Mouse (Mus musculus) forebrain, embryonic 12.5 days (tissue): ENCODE measurements around the gene Zc3h4. TPM values are rescaled to one million over a fixed set of nuclear protein-coding genes. Genes with fewer than 3 reads are reported as not detected.
A peak's percentile ranks its signal among the peaks of the same experiment; 100 is the strongest.

Experiments
- ATAC-seq: fragments of 200-750 bp; cut with Nextera tagmentation; 2 replicates; pipeline ENCODE4 v1.8.0; 2017; ENCODE audit warnings: moderate TSS enrichment; ENCODE audit not compliant: low FRiP score
- H3K27ac ChIP-seq: fragments of 300-500 bp; sonication (generic); 2 replicates; pipeline ENCODE4 v1.5.1; 2016; ENCODE audit warnings: mild to moderate bottlenecking
- H3K27me3 ChIP-seq: fragments of 300-500 bp; sonication (generic); 2 replicates; pipeline ENCODE4 v1.6.1; 2016; ENCODE audit warnings: mild to moderate bottlenecking
- H3K36me3 ChIP-seq: fragments of 300-500 bp; sonication (generic); replicated peaks from 2 replicates; pipeline ENCODE4 v1.6.1; 2016; ENCODE audit warnings: mild to moderate bottlenecking
- H3K4me1 ChIP-seq: fragments of 300-500 bp; sonication (generic); 2 replicates; pipeline ENCODE4 v1.6.1; 2016
- H3K4me2 ChIP-seq: fragments of 300-500 bp; sonication (generic); 2 replicates; pipeline ENCODE4 v1.6.1; 2016; ENCODE audit warnings: mild to moderate bottlenecking, moderate library complexity
- H3K4me3 ChIP-seq: fragments of 300-500 bp; sonication (generic); replicated peaks from 2 replicates; pipeline ENCODE4 v1.5.1; 2016; ENCODE audit warnings: mild to moderate bottlenecking
- H3K9ac ChIP-seq: fragments of 300-500 bp; sonication (generic); 2 replicates; pipeline ENCODE4 v1.6.1; 2016; ENCODE audit warnings: mild to moderate bottlenecking
- H3K9me3 ChIP-seq: fragments of 300-500 bp; sonication (generic); 2 replicates; pipeline ENCODE4 v1.6.1; 2016
- WGBS: fragments of 180-500 bp; shearing (Covaris S2); methylation state at CpG from one replicate; pipeline ENCODE4 v1.1.7; 2016; 5-methylcytosine and 5-hydroxymethylcytosine counted together
- polyA plus RNA-seq: library from polyadenylated mRNA; unstranded; fragments of >200 nt; fragmentation: Nextera tagmentation; extraction: Ambion mirVana; gene quantifications from 2 replicates; pipeline ENCODE4 v1.2.1, GENCODE M21; 2016

Zc3h4 gene
- polyA plus RNA-seq, 1 experiment from 2014 or later, result 25.5 TPM

DNA sequence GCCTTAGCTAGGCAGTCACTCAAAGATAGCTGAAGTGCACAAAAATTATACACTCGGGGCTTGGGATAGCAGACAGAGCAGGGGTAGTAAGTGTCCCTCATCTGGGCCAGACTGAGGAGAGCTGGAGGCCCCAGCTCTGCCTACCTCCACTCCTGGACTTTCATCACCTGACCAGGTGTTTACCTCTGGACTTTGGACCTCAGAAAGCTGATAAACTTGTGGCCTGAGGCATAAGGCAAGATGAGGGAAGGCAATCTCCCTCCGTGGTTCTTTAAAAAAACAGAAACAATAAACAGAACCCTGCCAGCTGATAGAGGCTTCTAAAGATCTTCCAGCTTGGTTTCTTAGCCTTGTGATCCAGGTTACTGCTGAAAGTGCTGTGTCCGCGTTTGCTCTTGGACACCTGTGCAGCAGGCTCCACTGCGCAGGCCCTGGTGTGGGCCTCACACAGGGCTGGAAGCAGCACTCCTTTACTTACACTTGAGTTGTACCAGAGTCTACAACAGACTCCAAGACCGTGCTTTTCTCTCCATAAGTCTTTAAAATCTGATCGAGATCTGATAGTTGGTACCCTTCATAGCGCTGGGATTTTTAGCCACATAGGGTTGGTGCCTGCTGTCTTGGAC is 19.9 kb downstream of the Zc3h4 start:
- WGBS, result 93% methylated on average over 8 of the region's 8 CpGs
- Histone ChIP-seq H3K9ac (no peak overlapping the region), H3K36me3 (peaks cover 96% of the 10 kb centered on the region), H3K4me1 (no peaks in the 10 kb centered on the region), H3K27me3 (no peaks in the 10 kb centered on the region), H3K9me3 (no peaks in the 10 kb centered on the region), H3K27ac (no peak overlapping the region), H3K4me3 (no peak overlapping the region), H3K4me2 (no peak overlapping the region)
- ATAC-seq, result no peak

DNA sequence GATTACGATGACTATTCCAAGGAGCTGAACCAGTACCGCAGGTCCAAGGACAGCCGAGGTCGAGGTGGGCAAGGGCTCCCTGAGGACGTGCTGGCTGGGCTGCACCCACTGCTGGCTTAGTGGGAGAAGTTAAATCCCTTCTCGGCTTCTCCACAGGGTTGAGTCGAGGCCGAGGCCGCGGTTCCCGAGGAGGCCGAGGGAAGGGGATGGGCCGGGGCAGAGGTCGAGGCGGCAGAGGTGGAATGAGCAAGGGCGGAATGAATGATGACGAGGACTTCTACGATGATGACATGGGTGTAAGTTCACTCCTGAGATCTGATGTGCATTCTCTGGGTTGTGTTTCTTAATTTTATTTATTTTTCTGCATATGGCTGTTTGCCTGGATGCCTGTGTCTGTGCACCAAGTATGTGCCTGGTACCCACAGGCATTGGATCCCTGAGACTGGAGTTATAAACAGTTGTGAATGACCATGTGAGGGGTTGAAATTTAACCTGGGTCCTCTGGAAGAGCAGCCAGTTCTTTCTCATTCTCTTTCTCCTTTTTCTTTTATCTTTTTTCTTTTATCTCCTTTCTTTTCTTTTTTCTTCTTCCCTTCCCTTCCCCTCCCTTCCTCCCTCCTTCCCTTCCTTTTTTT is 21.6 kb downstream of the Zc3h4 start:
- no peak for ATAC-seq
- H3K27ac ChIP-seq, result no peak overlapping the region
- H3K9me3 ChIP-seq, result no peaks in the 10 kb centered on the region
- H3K9ac ChIP-seq, result no peak overlapping the region
- H3K4me2 ChIP-seq, result no peak overlapping the region
- no peaks in the 10 kb centered on the region for H3K27me3 ChIP-seq
- no peak overlapping the region for H3K4me3 ChIP-seq
- H3K4me1 ChIP-seq, result no peaks in the 10 kb centered on the region
- H3K36me3 ChIP-seq, result peaks cover 98% of the 10 kb centered on the region
- WGBS, result 91% methylated on average over 18 of the region's 18 CpGs

DNA sequence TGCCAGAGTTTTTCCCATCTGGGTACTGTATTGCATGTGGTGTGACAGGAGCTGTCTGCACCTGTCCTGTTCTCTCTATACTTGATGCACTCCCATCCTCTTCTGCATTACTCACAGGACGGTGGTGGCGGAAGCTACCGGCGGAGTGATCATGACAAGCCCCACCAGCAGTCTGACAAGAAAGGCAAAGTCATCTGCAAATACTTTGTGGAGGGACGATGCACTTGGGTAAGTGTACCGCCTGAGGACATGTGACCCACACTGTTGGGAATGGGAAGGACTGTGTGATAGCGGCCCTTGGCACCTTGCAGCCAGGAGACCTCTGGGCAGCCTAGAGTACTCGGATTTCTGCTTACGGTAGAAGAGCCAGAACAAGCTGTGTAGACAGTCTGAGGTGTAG is 23.0 kb downstream of the Zc3h4 start:
- ATAC-seq, result no peak
- Histone ChIP-seq H3K9ac (no peak overlapping the region), H3K36me3 (peaks cover 98% of the 10 kb centered on the region), H3K27ac (no peak overlapping the region), H3K27me3 (no peaks in the 10 kb centered on the region), H3K9me3 (no peaks in the 10 kb centered on the region), H3K4me2 (no peak overlapping the region), H3K4me3 (no peak overlapping the region), H3K4me1 (no peaks in the 10 kb centered on the region)
- WGBS, result 96% methylated on average over 9 of the region's 9 CpGs

DNA sequence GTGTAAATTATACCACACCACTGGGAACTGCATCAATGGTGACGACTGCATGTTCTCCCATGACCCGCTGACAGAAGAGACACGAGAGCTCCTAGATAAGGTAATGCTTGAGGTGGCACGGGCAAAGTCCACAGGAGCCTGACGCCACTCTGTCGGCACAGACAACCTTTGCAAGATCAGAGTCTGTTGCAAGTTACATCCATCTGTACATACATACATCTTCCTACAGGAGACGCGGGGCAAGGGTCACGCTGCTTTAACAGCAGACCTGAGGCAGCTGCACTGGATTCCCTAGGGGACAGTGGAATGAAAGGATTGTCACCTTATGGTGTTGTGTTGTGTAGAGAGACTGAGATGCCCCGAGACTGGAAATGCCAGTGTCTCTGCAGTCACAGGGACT is 25.0 kb downstream of the Zc3h4 start:
- no peak overlapping the region for H3K4me2 ChIP-seq
- no peak overlapping the region for H3K27ac ChIP-seq
- peak; percentile 41; the same call in 1 of the 2 replicates for ATAC-seq
- no peaks in the 10 kb centered on the region for H3K9me3 ChIP-seq
- H3K36me3 ChIP-seq, result peaks cover 98% of the 10 kb centered on the region
- no peaks in the 10 kb centered on the region for H3K27me3 ChIP-seq
- H3K9ac ChIP-seq, result no peak overlapping the region
- 92% methylated on average over 10 of the region's 10 CpGs for WGBS
- H3K4me1 ChIP-seq, result no peaks in the 10 kb centered on the region
- H3K4me3 ChIP-seq, result no peak overlapping the region

DNA sequence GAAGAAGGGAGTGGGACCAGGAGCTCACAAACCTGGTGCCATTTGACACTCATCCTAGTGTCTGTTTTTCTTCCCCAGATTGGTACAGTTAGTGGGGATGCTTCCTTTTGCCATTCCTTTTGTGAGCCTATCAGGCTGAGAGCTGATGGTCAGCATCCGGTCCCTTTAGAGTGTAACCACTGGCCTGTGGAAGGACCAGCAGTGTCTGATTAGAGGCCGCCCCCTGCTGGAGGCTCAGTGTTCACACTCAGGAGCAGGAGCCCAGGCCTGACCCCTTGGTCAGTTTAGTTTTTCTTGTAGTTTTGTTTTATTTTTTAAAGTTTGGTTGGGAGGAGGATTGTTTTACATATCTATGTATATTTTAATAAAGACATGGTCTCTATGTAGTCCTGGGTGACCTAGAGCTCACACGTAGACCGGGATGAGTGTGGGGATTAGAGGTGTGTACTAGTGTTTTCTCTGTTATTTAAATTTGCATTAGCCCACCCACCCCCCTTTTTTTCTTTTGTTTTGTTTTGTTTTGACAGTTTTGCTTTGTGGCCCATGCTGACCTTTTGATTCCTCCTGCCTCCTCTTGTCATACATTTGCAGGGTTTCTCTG is 25.5 kb downstream of the Zc3h4 start:
- H3K4me3 ChIP-seq, result no peak overlapping the region
- WGBS, result 60% methylated on average over 4 of the region's 4 CpGs
- ATAC-seq, result peak; percentile 75
- no peaks in the 10 kb centered on the region for H3K9me3 ChIP-seq
- no peak overlapping the region for H3K4me2 ChIP-seq
- H3K4me1 ChIP-seq, result no peaks in the 10 kb centered on the region
- no peak overlapping the region for H3K27ac ChIP-seq
- H3K9ac ChIP-seq, result no peak overlapping the region
- no peaks in the 10 kb centered on the region for H3K27me3 ChIP-seq
- peaks cover 98% of the 10 kb centered on the region for H3K36me3 ChIP-seq

DNA sequence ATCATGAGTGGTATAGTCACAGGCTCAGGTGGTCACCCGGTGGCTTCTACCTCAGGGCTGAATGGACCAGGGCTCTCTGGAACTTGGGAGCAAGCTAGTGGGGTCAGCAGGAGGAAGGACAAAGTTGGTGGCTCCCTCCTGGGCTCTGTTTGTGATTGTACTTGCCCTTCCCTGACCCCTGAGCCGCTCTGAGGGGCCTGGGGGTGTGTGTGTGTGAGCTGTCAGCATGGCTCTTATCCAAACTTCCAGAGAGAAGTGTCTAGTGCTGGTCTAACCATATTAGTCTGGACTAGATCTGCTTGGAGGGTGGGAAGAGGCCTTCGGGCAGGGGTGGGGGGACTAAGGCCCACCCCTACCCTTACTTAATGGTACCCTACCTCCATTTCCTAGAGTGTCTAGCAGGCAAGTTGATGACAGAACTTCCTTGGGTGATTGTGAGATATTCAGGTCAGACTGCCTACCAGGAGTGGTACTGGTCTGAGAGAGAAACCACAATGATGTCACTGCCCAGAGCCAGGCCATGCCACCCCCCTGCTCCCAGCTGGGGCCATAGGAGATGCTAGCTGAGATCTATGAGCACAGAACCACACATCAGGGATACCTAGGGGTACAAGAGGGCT is 32.8 kb downstream of the Zc3h4 start:
- Histone ChIP-seq H3K4me2 (no peak overlapping the region), H3K9ac (no peak overlapping the region), H3K27ac (no peak overlapping the region), H3K4me1 (no peaks in the 10 kb centered on the region), H3K36me3 (peaks cover 87% of the 10 kb centered on the region), H3K9me3 (no peaks in the 10 kb centered on the region), H3K4me3 (no peak overlapping the region), H3K27me3 (no peaks in the 10 kb centered on the region)
- no peak for ATAC-seq
- 86% methylated on average over 3 of the region's 3 CpGs for WGBS

DNA sequence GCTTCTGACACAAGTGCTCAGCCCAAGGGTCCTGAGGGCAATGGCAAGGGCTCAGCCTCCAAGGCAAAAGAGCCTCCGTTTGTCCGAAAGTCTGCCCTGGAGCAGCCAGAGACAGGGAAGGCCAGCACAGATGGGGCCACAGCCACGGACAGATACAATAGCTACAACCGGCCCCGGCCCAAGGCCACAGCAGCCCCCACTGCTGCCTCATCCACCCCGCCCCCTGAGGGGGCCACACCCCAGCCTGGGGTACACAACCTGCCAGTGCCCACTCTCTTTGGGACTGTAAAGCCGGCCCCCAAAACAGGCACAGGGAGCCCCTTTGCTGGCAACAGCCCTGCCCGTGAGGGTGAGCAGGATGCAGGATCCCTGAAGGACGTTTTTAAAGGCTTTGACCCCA is 34.4 kb downstream of the Zc3h4 start:
- 90% methylated on average over 9 of the region's 9 CpGs for WGBS
- no peak overlapping the region for H3K4me3 ChIP-seq
- H3K4me1 ChIP-seq, result no peaks in the 10 kb centered on the region
- H3K4me2 ChIP-seq, result no peak overlapping the region
- no peak overlapping the region for H3K27ac ChIP-seq
- H3K9me3 ChIP-seq, result no peaks in the 10 kb centered on the region
- H3K9ac ChIP-seq, result no peak overlapping the region
- no peaks in the 10 kb centered on the region for H3K27me3 ChIP-seq
- no peak for ATAC-seq
- peaks cover 71% of the 10 kb centered on the region for H3K36me3 ChIP-seq

DNA sequence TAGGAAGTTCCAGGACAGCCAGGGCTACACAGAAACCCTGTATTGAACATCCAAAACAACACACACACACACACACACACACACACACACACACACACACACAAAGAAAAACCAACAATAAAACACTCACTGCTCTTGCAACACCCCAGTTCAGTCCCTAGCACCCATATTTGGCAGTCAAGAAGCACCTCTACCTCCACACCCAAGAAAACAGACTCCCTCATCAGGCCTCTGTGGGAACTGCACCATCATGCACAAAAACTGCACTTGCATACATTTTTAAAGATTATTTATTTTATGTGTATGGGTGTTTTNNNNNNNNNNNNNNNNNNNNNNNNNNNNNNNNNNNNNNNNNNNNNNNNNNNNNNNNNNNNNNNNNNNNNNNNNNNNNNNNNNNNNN is 40.5 kb downstream of the Zc3h4 start:
- H3K27me3 ChIP-seq, result peaks cover 4% of the 10 kb centered on the region; the same call in 1 of the 2 replicates
- no peak for ATAC-seq
- H3K9ac ChIP-seq, result no peak overlapping the region
- H3K27ac ChIP-seq, result no peak overlapping the region
- H3K36me3 ChIP-seq, result peaks cover 9% of the 10 kb centered on the region
- H3K4me1 ChIP-seq, result no peaks in the 10 kb centered on the region
- H3K9me3 ChIP-seq, result no peaks in the 10 kb centered on the region
- H3K4me2 ChIP-seq, result no peak overlapping the region
- no peak overlapping the region for H3K4me3 ChIP-seq

DNA sequence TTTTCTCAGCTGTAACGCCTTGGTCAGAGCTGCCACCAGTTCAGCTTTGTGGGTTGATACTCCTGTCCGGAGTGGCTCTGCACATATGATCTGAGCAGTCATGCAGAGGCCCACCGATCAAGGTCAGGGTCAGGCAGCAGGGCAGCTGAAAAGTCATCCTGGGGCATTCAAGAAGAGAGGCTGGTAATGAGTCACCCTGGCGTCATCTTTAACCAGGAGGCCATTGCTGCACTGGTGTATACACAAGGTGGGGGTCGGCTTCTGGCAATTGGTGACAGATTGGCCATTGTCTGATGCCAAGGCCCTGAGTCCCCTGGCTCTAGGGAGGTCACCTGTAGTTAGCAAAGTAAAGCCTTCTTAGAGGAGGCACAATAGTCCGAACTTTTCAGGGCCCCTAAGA is 50.9 kb downstream of the Zc3h4 start:
- Histone ChIP-seq H3K9ac (no peak overlapping the region), H3K36me3 (peaks cover 13% of the 10 kb centered on the region; the same call in 1 of the 2 replicates), H3K27ac (no peak overlapping the region), H3K27me3 (0 out of 2 replicates have a peak, but pooled peaks cover 6% of the 10 kb centered on the region), H3K4me3 (no peak overlapping the region), H3K4me1 (peaks cover 10% of the 10 kb centered on the region), H3K9me3 (no peaks in the 10 kb centered on the region), H3K4me2 (no peak overlapping the region)
- 84% methylated on average over 6 of the region's 6 CpGs for WGBS
- no peak for ATAC-seq

DNA sequence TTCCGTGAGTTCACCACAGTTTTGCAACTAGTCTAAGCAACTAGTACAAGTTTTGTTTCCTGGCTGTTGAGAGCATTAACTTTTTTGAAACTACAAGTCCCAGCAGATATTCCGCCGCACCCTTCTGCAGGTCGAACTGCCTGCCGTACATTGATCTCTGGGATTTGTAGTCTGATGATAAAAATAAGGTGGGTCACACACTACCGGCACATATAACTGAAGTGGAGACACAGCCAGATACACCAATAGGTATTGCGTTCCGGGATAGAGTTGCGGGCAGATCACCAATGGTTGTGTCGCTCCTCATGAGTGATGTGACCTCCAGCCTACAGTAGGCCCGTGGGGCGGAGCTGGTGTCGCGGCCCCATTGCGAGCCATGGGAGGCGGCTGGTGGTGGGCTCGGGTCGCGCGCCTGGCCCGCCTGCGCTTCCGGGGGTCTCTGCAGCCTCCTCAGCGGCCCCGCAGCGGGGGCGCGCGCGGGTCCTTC is 51.9 kb downstream of the Zc3h4 start, which contains the start of gene Tmem160:
Gene Tmem160, plus strand, starts transcription at position 193 of the 487 bp plus-strand sequence.
- Histone ChIP-seq H3K9ac (peak within 1 kb of the TSS; percentile 75), H3K4me3 (peak within 1 kb of the TSS; percentile 83), H3K4me1 (peaks cover 10% of the 10 kb centered on the region), H3K4me2 (peak within 1 kb of the TSS; percentile 93), H3K27me3 (0 out of 2 replicates have a peak, but pooled peaks cover 6% of the 10 kb centered on the region), H3K27ac (peak within 1 kb of the TSS; percentile 69), H3K9me3 (no peaks in the 10 kb centered on the region), H3K36me3 (peaks cover 17% of the 10 kb centered on the region; the same call in 1 of the 2 replicates)
- ATAC-seq, result peak; percentile 97
- WGBS, result under 1% methylated on average over 27 of the region's 30 CpGs

DNA sequence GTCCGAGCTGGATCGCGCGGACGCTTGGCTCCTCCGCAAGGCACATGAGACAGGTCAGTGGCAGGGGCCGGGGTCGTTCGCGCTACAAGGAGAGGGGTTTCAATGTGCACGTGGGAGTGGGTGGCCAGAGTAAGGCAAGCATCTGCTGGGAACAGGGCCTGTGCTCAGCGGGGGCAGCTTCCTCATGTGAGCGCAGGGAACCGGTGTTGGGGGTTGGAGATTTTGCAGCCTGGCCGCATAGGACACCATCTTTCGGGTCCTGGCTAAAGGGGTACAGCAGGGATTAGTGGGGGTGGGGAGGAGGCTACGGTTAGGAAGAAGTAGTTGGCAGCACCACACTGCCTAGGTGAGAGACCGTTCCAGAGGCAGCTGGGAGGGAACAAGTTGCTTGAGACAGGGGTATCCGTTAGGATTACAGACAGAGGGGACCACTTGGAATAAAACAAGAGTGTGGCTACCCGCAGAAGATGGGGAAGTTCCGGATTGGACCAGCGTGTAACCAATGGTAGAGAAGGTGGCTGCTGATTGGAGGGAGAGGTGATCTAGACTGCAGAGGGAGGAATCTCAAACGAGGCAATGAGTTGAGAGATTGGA is 52.5 kb downstream of the Zc3h4 start:
- peak; percentile 82 for ATAC-seq
- Histone ChIP-seq H3K27me3 (0 out of 2 replicates have a peak, but pooled peaks cover 6% of the 10 kb centered on the region), H3K4me2 (peak overlapping the region; percentile 93), H3K9me3 (no peaks in the 10 kb centered on the region), H3K4me1 (peaks cover 10% of the 10 kb centered on the region), H3K36me3 (peaks cover 17% of the 10 kb centered on the region; the same call in 1 of the 2 replicates), H3K27ac (peak overlapping the region; percentile 69), H3K4me3 (peak overlapping the region; percentile 83), H3K9ac (peak overlapping the region; percentile 75)
- under 1% methylated on average over 23 of the region's 23 CpGs for WGBS

DNA sequence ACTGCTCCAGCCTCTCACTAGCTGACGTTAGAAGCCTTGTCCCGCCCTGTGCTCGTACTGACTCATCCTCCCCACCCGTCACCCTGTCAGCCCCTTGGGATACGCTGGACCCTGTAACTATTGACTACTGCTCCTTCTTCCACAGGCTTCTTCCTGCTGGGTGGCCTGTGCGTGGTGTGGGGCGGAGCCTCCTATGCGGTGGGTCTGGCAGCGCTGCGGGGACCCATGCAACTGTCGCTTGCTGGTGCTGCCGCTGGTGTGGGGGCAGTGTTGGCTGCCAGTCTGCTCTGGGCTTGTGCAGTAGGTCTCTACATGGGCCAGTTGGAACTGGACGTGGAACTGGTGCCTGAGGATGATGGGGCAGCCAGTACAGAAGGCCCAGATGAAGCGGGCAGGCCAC is 54.3 kb downstream of the Zc3h4 start:
- H3K27ac ChIP-seq, result no peak overlapping the region
- WGBS, result 96% methylated on average over 14 of the region's 14 CpGs
- no peak for ATAC-seq
- H3K9me3 ChIP-seq, result no peaks in the 10 kb centered on the region
- peaks cover 17% of the 10 kb centered on the region; the same call in 1 of the 2 replicates for H3K36me3 ChIP-seq
- peaks cover 10% of the 10 kb centered on the region for H3K4me1 ChIP-seq
- no peak overlapping the region for H3K9ac ChIP-seq
- H3K27me3 ChIP-seq, result 0 out of 2 replicates have a peak, but pooled peaks cover 6% of the 10 kb centered on the region
- H3K4me2 ChIP-seq, result no peak overlapping the region
- no peak overlapping the region for H3K4me3 ChIP-seq
